Mouse (Mus musculus): ENCODE results near the gene Mtor. TPM values are rescaled to one million over a fixed set of nuclear protein-coding genes. Genes with fewer than 3 reads are reported as not detected.
A peak's percentile ranks its signal among the peaks of the same experiment; 100 is the strongest.

Gene Mtor
- total RNA-seq, 2 experiments from 2014 or later = 84.3 to 87.9 TPM

DNA sequence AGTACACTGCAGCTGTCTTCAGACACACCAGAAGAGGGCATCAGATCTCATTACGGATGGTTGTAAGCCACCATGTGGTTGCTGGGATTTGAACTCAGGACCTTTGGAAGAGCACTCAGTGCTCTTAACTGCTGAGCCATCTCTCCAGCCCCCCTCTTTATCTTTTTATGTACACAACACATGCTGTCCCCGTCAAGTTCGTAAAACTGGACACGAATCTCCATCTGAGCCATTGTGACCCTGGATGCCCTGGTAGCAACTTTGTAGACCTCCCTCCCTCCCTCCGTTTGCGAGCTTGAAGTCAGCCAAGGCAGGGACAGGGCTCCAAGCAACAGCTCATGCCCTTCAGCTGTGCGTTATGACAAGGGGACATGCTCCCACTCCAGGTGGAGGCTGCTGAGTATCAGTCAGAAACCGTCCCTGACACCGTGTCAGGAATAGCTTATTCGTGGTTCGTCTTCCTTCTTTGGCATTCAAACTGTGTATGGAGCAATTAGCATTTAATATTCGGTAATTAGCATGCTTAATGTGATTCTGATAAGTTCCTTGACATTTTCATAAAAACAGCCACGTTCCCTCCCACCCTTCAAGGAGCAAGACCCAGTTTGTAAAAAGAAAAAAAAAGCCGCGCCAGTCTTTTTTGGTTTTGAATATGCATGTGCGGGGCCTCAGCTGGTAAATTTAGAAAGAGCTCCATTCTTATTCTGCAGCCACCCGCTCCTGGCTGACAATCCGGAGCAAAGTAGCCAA, 142.2 kb downstream of the Mtor start:
- DNase-seq (ENCODE audit: low spot score in 2 of 2) = no peak

DNA sequence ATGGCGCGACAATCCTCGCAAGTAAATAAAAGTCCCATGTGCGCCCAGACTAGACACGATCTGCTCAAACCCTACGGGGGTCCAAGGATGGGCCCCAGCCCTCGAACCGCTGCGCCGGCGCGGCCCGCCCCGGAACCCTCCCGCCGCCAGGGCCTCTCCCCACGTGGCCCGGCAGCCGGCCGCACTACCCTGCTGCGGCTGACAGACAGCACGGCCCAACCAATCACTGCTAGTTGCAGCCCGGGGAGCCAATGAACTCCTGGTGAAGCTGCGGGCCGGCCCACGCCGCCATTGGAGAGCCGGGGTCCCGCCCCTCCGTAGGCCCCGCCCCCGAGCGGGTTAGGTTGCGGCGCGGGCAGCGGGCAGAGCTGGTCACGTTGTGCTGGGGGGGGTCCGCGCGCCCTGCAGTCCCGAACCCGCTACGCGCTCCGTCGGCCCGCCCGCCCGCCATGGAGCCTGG, 142.8 kb downstream of the Mtor start, which contains the start of gene Srm:
TSS of gene Srm (plus strand) at position 333 of the 460 bp plus-strand sequence.
- DNase-seq (ENCODE audit: low spot score in 2 of 2) = peak; percentile 92 to 95

DNA sequence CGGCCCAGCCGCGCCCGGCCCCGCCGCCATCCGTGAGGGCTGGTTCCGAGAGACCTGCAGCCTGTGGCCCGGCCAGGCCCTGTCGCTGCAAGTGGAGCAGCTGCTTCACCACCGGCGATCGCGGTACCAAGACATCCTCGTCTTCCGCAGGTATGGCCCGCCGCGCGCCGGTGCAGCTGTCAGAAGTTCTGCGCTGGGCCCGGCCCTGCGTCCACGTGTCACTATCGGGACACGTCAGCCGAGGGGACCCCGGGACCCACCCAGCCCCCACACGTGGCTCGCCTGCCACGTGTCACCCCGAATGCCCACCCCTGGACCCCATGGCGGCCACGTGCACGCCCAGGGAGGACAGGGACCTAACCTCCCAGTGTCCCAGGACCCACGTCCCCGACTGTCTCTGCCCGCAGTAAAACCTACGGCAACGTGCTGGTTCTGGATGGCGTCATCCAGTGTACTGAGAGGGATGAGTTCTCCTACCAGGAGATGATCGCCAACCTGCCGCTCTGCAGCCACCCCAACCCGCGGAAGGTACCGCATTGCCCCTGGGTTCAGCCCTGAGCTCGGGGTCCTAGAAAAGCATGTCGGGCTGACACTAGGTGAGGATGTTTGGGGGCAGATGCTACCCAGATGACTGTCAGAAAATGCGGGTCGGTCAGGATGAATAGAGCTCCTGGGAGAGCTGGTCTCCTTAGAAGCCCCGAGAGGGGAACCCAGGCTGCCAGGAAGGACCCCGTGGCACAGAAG, 143.4 kb downstream of the Mtor start:
- peak in 1 of 2 experiments; percentile 34 for DNase-seq (ENCODE audit: low spot score in 2 of 2)

- no peak for DNase-seq (ENCODE audit: low spot score in 2 of 2)
Measured at GRCm38 (mm10) chr4:148593996-148594395, 145.6 kb downstream of the Mtor start.

GRCm38 (mm10) chr4:148595916-148596315, 147.5 kb downstream of the Mtor start:
- no peak for DNase-seq (ENCODE audit: low spot score in 2 of 2)

DNA sequence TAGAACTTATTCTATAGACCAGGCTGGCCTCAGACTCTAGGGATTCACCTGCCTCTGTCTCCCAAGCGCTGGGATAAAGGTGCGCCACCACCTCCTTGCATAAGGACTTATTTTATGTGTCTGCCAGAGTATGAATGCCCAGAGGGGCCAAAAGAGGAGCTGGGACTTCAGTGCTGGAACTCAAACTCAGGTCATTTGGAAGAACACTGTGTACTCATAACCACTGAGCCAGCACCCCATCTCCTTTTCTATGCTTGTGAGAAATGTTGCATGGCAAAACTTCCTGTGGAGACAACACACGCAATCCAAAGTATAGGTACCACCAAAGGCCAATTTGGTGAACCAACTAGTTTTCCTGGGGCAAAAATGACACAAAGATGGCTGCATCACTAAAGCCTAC, 148.3 kb downstream of the Mtor start:
- no peak for DNase-seq (ENCODE audit: low spot score in 2 of 2)

GRCm38 (mm10) chr4:148598826-148599225, 150.4 kb downstream of the Mtor start:
- no peak for DNase-seq (ENCODE audit: low spot score in 2 of 2)

GRCm38 (mm10) chr4:148600316-148600715, 151.9 kb downstream of the Mtor start:
- no peak for DNase-seq (ENCODE audit: low spot score in 2 of 2)

- DNase-seq (ENCODE audit: low spot score in 2 of 2) = no peak
Measured at GRCm38 (mm10) chr4:148601871-148602270, 153.5 kb downstream of the Mtor start.

GRCm38 (mm10) chr4:148602357-148603120, 154.1 kb downstream of the Mtor start, which contains the start of gene Masp2:
Gene Masp2 (plus strand): TSS chr4:148602554.
- DNase-seq (ENCODE audit: low spot score in 2 of 2) = no peak

DNA sequence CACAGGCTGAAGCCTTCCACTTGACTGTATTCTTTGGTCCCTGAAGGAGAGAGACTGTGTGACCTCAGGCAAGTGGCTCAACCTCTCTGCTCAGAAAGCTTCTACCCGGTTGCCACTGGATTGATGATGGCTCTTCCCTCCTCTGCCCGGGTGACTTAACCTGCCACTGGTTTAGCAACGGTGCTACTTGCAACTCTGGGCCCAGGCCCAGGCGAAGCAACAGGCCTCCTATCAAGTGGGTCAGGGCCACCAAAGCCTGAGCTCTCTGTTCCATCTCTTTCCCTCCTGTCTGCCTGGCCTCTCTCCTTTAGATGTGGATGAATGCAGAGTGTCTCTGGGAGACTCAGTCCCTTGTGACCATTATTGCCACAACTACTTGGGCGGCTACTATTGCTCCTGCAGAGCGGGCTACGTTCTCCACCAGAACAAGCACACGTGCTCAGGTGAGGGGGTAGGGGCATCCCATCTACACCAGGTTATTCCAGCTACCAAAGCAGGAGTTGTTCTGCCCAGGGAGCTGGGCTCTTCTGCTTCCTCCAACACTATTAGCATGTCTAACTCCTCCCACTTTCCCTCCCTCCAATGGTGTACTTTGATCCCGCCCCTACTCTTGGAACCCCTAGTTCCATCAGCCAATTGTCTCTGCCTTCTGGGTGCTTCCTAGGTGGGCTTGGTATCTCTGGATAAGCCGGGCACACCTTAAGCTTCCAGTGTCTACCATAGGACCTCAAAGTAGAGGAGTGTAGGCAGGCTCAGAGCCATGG, 155.1 kb downstream of the Mtor start:
- DNase-seq (ENCODE audit: low spot score in 2 of 2) = no peak

GRCm38 (mm10) chr4:148604141-148604540, 155.7 kb downstream of the Mtor start:
- no peak for DNase-seq (ENCODE audit: low spot score in 2 of 2)

DNA sequence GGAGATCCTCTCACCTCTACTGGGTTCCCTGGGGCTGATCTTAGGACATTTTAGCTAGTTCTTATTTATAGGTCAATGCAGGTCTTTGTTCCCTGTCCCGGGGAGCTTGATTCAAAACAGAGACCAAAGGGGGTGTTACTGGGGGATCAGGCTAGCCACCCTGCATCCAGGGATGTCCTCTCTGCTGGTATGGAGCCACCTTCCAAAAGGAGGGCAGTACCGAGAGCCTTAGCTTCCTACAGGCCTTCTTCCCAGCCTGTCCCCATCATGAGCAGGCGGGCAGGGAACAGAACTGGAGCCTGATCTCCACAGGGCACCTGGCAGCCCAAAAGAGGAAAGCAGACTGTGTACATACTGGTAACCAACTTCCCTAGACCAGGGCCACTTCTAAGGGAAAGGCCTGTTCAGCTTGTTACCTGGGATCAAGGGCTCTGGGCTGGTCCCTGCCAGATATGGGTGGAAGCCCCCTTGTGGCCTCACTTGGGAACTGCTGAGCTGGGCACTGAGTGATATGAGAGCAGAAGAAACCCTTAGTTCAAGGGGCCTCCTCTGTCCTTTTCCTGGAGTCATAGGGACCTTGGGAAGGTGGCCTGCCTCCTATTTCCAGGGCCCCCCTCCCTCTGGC, 156.2 kb downstream of the Mtor start:
- peak in 1 of 2 experiments; percentile 50 for DNase-seq (ENCODE audit: low spot score in 2 of 2)

Other genes with a start within 250 kb of the Mtor start
- 1 to 10 TPM in 1 of 2 experiments, under 1 TPM in 1; 0.10 to 1.3 TPM for gene Disp3, start 160.6 kb upstream of the Mtor start, total RNA-seq (2021)
- 10 to 100 TPM; 21.5 to 22.4 TPM for gene Ubiad1, start 3.8 kb upstream of the Mtor start, total RNA-seq (2021)
- 1 to 10 TPM in 1 of 2 experiments, under 1 TPM in 1; 0.63 to 1.3 TPM for gene Angptl7, start 51.8 kb downstream of the Mtor start, total RNA-seq (2021)
- 10 to 100 TPM; 42.7 to 44.8 TPM for gene Exosc10, start 109.8 kb downstream of the Mtor start, total RNA-seq (2021)
- gene Srm, start 142.9 kb downstream of the Mtor start, total RNA-seq (2021) = 10 to 100 TPM; 53.3 to 73.6 TPM
- 1 to 10 TPM; 1.2 to 2.3 TPM for gene Masp2, start 153.9 kb downstream of the Mtor start, total RNA-seq (2021)
- gene Tardbp, start 178.4 kb downstream of the Mtor start, total RNA-seq (2021) = 100 to 1,000 TPM; 216 to 267 TPM
- gene Gm572, start 194.7 kb downstream of the Mtor start, total RNA-seq (2021) = not detected